Mouse (Mus musculus) right cerebral cortex, adult 2 months (tissue): ENCODE data around the gene Rnf152.

Experiments used
- DNase-seq, 2 experiments: peaks; one replicate each; pipeline ENCODE4 v3.0.0; 2021 to 2022; ENCODE audit warnings: low spot score in 2 of 2

Gene Rnf152

DNA sequence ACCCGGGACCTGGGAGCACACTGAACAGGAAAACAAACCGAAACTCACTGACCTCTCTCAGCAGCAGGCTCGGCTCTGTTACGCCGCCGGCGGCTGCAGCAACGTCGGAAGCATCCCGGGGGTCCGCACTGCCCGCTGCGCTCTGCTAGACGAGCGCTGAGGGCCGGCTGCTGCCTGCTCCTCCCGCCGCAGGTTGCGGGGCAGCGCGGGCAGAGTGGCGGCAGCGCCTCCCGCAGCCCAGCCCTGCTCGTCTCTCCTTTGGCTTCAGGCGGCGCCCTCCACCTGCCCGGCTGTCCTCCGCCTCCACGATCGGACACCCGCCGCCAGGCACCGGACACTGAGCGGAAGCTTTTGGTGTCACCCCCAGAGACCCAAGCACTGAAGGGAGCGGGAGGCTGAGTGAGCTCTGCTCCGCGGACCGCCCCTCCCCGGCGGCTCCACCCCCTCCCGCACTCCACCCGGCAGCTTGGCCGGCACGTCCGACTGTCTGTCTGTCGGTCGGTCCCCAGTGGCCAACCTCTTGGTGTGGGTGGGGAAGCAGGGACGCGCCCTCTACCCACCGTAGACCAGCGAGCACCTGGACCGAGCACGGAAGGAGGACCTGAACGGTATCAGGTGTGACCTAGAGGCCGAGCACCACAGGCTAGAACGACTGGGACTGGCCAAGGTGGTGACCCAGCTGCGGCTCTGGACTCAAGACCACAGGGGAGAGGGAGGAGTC is at the start of gene Rnf152:
TSS of gene Rnf152 (minus strand) at position 420 of the 721 bp plus-strand sequence.
- peak; percentile 13 to 17 for DNase-seq

DNA sequence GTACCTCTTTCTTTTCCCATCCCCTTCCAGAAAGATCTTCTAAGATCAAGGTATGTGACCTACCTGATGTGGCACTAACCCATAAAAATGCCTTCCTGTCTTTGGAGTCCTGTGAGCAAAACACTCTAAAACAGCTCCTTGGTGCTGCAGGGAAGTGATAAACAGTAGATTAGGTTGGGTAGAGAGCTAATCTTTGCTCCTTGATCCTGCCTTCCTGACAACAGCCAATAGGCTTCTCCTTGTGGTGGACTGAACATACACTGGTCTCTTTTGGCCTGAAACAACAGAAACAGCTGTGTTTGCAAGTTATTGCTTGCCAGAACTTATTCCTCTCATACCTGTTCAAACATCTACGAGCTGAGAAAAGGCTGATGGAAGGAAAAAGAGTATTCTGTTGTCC is 46.3 kb upstream of the Rnf152 start:
- no peak for DNase-seq

DNA sequence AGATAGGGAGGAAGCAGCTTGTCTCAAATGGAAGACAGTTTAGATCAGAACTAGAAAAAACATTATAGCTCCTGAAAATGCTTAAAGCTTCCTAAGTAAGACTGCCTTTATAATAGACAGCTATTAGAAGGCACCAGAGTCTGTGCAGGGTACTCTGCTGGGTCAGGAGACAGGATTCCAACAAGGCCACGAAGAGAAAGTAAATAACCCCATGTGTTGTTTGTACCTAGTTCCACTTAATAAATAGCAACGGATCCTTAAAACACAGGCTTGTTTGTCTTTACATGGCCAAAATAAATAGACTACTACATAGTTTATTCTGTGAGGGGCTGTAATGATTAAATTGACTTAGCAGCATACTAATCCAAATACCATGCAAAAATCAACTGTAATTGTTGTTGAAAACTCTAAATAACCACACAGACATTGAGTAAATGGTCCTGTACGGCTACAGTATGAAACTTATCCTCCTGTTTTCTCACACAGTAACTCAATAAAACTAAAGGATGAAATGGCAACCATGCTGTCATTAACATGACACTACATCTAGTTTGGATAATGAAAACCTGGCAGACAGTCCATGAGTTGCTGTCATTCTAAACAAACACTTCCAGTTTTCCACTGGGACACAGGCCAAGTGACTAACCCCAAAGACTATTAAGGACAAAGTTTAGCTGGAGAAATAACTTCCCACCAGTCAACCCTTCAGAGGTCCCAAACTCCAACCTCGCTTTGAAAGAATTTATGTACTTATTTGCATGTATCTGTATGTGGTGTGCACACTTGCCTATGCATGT is 27.8 kb upstream of the Rnf152 start:
- no peak for DNase-seq

DNA sequence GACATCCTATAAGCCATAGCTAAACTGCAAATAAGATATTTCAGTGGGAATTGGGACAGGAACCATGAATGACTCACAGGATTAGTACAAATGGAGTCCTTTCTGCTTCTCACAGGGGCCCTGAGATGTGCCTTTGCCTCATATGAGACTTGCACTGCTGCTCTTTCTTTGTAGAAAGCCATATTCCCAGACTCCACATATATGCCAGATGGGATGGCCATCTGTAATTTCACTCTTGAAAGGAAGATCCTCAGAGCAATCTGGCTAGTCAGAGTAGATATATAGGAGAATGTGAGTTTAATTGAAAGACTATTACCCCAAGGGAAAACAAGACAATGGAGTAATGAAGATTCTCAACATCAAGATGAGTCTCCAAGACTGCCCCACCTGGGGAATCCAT is 21.0 kb upstream of the Rnf152 start:
- no peak for DNase-seq

DNA sequence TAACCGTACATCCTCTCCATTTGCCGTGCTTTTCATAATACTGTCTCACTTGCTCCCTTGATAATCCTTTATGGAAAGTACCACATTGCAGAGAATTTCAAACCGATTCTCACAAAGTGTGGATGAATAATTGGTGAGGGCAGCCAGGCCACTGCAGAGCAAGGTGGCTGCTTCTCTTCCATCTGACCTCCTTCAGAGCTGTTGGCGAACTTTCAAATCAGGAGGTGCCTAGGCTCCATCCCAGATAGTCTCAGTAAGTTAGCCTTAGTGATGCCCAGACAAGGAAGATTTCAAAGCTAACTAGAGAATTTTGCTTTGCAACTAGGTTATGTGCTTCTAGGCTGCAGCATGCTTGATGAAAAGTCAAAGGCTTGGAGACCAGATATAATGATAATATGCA is 18.1 kb upstream of the Rnf152 start:
- no peak for DNase-seq

DNA sequence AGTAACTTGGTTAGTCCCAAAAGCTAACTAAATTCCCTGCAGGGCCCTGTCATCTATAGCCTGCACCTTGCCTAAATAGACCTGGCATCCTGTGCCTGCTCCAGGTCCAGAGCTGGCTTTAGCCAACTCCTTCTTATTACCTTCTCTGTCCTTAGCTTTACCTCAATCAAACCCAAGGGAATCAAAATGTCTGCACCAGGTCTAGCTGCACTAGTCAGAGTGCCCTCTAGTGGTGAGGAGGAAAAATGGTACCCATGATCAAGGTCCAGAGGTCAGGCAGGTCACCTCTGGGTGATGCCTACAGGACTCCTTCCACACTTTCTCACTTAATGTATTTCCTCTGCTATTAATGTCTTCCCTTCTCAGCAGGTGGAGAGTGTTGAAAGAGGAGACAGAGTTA is 6.2 kb upstream of the Rnf152 start:
- DNase-seq = no peak

DNA sequence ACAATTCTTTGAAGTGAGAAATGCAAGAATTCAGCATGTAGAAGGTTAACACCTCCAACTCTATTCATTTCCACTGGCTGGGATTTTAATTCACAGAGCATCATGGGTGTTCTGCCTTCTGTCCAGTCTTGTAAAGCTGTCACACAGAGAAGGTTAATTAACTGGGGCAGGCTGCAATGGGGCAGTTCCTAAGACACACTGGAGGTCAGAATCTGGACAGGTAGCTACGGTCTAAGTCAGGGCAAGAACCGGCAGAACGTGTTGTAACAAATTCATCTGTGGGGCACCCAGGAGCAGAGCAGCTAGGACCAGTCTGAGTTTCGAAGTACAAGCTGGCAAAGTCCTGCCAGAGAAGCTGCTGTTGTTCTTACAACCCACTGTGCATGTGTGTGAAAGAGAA is 2.4 kb upstream of the Rnf152 start:
- no peak for DNase-seq

DNA sequence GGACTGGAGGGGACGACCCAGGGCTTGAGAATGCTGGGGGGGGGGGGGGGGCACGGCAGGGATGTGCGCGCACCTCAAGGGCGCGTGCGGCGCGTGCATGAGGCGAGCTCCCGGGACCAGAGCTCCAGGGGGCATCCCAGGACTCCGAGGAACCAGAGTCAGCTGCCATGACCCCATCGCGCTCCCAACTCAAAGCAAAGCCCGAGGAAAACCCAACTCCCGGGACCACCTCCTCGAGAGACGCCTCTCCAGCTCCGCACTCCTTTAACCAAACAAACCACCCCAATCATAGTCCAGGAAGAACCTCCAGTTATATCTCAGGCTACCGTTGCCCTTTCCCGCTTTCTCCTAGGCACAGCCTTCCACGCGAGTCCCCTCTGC is 610 bp downstream of the Rnf152 start:
- peak in 1 of 2 experiments; percentile 23 for DNase-seq

DNA sequence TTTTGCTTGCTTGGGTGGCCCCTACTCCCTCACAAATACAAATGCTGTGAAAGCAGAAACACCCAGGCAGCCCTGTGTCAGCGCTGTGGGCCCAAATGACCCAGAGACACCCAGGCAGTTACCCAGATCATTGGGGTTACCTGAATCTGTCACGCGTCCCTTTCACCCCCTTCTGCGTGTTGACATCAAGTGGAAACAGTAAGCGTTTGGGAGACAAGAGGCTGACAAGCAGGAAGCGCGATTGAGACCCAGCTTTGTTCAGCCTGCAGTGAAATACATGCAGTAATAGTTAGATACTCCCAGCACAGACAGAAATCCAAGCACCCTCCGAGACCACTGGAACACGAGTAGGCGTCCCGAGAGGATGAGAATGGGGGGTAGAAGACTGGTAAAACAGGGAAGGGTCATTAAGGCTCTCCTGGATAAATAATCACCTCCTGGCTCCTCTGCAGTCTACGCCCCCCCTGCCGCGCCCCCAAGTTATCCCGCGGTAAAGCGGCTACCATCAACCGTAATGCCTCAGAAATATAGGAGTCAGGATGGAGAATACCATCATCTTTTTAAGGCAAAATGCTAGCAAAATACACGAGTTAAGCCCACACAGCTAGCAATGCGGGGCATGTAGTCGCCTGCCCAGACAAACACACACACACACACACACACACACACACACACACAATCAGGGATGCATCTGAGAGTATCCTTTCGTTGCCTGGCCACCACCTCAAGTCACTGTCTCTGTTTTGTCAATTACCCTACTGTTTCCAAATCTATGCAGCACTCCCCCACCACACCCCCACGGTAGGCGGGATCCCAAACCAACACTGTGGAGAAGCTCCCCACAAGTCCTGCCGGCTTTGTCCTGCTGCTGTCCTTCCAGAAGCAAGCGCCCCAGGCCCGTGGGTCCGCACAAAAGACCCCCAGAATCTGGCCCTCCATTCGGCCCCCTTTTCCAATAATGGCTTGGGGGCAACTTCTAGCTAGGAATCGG is 1.3 kb downstream of the Rnf152 start:
- peak; percentile 20 to 38 for DNase-seq

DNA sequence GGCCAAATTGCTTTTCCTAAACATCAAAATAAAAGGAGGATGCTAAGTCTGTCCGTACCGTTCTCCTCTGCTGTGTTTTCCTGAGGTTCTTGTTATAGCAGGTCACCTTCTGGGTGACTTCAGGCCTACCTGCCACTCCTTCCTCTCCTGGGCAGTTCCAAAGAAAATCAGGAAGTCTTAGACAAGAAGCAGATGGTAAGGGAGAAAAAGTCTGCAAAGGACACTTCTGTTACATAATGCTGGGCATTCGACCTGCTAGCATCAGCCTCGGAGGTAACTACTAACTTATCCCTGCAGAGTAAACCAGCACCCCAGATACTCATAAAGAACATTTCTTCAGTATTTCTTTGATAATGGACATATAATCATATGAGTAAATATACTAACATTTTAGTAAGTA is 4.7 kb downstream of the Rnf152 start:
- DNase-seq = no peak

DNA sequence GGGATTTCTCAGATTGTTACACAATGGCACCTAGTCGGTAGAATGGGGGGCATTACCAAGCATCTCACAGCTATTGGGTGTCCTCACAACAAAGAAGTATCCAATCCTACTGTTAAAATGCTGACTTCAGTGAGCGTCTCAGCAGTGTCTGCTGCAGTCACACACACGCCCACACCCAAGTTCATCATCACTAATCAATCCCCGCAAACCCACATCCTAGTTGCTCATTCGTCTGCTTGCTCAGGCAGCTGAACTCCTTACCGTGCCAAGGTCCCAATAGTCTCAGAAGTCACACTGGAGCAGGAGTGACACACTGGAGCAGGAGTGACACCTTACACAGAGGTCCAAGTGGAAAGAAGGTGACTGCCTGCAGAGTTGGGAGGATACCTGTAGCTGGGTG is 14.2 kb downstream of the Rnf152 start:
- no peak for DNase-seq

DNA sequence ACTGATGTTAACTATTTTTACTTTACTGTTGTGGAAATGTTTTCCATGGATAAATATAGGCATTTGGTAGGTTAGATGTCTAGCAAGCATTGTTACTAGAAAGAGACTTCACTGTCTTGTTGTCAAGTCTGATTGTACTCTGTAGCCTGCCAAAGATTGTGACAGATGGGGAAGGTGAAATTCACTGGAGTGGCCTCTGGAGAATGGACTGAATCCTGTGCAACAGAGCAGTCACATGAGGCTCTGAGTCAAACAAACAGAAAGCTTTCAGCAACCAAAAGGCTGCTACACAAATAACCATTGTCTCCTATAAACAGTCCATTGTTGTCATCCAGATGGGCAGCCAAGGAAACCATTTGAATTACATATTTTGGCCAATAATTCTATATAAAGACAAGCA is 15.6 kb downstream of the Rnf152 start:
- no peak for DNase-seq

DNA sequence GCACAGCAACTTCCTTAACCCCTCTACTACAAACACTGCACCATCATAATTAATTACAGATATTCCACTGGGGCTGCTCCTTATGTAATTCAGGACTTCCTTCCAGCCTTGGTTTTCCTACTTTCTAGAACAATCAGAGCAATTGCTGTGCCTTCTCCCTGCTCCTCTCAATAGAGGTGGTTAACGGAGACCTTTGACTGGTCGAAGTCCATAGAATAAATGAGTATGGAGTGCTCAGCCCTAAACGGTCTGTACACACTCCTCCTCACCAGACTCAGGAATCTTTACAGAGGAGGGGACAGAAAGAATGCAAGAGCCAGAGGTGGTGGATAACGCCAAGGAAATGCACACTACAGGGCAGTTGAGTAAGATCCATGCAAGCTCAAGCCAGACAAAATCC is 19.1 kb downstream of the Rnf152 start:
- DNase-seq = no peak

DNA sequence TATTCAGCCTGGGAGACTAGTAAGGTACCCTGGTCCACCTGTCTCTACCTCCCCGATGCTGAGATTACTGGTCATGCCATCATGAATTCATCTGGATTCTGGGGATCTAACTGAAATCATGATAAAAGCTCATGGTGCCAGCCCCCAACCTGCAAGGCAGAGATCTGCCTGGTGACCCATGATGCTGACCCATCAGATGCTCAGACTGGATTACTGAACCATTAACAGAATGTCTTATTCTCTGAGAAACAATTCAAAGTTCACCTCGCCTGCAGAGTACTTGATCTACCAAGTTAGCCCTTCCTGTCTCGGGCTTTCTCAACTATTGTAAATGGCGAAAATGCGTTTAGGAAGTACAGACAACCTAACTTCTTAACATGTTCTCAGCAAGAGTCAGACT is 20.4 kb downstream of the Rnf152 start:
- no peak for DNase-seq

DNA sequence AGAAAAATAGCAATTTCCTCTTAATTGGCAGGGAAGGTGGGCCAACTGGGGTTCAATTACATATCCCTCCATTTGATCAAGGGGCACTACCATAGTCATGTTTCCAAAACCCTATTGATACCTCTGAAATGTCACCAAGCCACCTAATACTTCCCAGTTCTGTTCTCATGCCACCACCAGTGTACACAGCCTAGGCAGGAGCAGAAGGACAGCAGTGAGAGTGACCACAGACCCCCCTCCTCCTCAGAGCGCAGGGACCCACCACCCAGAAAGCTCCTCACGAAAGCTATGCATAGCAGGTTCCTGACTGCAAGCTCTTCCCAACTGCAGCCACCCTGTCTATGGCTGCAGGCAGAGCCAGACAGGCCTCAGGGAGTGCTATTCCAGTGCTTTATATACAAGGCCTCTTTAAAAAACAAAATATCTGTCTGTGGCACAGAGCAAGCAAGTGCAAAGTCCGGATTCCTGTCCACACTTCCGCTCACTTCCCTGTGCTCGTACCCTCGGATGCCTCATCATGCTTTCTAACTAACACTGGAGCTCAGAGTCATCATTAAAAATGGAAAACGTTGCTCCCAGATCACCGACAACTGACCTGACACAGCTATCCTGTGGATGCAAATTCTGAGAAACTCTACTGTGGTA is 24.3 kb downstream of the Rnf152 start:
- no peak for DNase-seq

DNA sequence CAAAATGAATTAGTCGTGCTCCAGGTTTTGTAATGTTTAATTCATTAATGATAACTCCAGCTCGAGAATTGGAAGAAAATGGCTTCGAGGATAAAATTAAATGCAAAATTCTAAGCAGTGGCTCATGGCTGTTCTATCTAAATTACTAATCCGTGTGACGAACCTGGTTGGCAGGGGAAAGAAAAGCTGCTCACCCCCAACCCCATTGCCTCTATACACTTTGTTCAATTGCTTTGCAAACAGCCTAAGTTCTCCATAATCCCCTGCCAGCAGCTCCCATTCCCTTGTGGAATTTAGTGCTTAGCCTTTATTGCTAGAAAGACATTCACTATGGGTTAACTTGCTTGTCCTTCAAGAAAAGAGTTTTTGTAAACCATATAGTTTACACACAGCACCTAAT is 24.9 kb downstream of the Rnf152 start:
- DNase-seq = no peak

DNA sequence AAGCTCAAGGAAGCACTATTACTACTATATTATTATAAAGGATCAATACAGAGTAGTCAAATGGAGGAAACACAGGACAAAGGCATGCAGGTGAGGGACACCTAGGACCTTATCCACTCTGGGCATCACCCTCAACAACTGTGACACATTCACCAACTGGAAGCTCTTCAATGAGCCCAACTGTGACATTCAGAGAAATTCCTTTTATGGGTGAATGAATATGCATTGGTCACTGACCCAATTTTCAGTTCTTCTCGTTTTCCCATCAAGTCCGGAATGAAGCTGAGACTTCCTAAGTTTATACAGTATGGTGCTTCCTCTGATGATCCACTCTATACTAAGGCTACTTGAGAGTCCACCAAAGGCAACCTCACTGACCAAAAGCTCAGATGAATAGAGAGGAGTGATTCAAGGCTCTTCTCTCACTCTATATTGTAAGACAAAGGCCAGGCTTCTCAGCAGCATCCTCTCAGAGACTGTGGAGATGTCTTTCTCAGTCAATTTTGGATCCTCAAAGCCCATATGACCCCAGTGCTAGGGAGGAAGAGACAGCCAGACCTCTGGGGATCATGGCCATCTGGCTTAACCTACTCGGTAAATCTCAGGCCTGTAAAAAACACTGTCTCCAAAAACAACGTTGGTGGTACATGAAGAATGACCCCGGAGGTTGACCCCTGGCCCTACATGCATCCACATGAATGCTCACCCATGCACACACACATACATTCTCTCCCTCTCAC is 25.8 kb downstream of the Rnf152 start:
- DNase-seq = no peak

DNA sequence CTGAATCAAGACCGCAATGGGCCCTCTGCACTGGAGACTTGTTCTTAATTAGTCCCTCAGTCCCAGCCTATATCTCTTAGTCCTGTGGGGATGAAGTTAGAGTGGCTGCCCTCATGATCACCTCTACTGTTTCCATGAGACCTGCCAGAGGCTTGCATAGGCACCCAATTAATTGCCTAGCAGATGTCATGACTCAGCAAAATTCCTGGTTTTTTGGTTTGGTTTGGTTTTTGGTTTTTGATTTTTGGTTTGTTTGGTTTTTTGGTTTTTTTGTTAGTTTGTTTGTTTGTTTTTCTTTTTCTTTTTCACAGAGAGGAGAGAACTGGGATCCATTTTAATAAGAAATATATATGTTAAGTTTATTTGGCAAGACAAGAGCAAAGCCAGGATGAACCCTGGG is 28.7 kb downstream of the Rnf152 start:
- no peak for DNase-seq

DNA sequence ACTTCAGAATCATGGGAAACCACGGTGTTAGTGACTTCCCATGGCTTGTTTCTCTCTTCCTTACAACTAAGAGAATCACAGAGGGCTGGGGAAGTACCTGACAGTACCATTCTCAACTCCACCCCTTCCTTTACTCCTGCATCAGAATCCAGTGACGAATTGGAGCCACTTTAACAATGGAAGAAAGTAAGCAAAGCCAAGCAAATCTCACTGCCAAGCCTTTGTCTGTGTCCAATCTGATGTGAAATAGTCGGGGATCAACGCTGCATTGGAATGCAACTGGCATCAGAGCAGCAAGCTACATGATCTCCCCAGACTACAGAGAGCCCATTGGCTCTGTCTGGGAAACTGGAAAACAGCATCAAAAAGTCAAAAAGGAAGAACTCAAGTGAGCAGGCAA is 31.9 kb downstream of the Rnf152 start:
- no peak for DNase-seq

DNA sequence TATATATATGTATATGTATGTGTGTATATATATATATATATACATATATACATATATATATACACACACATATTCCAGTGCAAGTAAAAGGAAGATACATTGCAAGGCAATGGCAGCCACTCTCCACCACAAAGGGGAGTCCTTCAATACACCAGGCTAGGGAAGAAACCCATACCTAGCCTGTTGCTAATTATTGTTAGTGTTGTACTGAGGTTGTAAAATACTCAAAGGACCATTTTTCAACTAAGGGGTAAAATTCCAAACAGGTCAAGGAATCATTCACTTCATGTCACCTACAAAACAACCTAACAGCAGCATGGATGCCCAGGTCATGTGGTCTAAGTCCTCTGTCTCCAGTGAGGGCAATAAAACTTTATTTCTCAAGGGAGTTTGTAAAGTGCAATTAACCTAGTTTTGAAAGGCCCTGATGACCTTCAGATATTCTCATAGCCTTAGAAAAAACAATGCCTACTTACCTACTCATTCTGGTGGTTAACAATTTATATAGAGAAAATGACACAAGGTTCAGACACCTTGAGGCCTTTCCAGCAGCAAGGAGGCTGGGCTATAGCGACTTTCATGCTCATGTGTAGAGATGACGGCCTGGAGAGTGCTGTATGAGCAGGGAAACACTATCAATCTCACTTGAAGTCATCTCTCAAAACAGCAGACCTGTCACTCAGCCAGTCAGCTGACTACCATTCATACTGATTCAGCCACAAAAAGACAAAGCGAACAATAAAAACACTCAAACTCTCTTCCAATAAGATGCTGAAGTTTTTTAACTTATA is 42.3 kb downstream of the Rnf152 start:
- no peak for DNase-seq
